Mouse (Mus musculus): ENCODE results near the gene Lrrn4cl. TPM values are rescaled to one million over a fixed set of nuclear protein-coding genes. Genes with fewer than 3 reads are reported as not detected.

Lrrn4cl gene
- total and polyA plus RNA-seq, 2 experiments from 2014 or later = 2.1 to 2.7 TPM

DNA sequence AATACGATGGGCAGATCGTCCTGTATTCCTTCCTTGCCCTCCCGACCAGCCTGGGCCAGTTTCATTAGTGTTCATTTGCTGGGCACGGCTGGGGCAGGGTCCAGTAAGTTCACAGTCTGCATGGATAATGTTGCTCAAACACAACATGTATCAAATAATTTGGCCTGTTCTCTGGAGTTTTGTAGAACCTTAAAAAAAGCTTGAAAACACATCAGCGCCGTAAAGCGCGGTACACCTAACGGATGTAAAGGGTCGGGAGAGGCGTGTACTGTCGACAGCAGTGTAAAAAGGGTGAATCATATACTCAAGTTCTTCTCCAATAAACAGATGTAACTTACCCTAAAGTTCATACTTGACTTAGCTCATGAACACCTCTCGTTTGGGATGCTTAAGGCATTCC, 48.0 kb downstream of the Lrrn4cl start:
- Histone ChIP-seq H3K4me1 (ENCODE audit: insufficient read depth, low read length) (peaks cover 6% of the 10 kb centered on the region), H3K4me3 (ENCODE audit: low read depth, low read length) (peak overlapping the region; percentile 85), H3K4me2 (ENCODE audit: low read depth, low read length, poor library complexity, severe bottlenecking) (peak overlapping the region; percentile 79), H3K36me3 (ENCODE audit: insufficient read depth, low read length) (peaks cover 8% of the 10 kb centered on the region), H3K9ac (replicated peaks; ENCODE audit: low read length, poor library complexity, severe bottlenecking) (peak overlapping the region; percentile 84), H3K9me3 (ENCODE audit: low read length) (no peaks in the 10 kb centered on the region), H3K27me3 (ENCODE audit: insufficient read depth, low read length) (no peaks in the 10 kb centered on the region), H3K27ac (ENCODE audit: low read depth, low read length) (peak overlapping the region; percentile 91)
- WGBS = 19% methylated on average over 13 of the region's 13 CpGs
- ATAC-seq (ENCODE audit: low FRiP score) = no peak
- no peak for DNase-seq (ENCODE audit: low spot score)
- no peak for TF ChIP-seq CTCF (IDR thresholded peaks at IDR 0.05)

DNA sequence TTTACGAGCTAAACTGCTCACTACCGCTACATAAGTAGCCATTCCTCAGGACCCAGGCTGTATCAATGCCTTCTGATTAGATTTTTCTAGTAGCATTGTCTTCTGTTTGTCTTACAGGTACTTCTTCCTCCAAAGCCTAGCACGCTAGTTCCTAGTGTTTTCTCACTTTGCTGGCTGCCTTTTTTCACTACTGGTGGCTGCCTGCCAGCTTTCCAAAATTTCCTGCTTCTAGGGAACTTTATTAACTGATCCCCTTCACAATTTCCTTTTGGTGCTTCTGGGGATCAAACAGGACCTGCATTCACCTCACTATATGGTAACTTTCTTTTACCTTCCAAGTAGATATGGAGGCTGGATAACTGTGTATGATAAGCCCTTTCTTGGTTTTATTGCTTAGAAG, 48.5 kb downstream of the Lrrn4cl start:
- H3K9me3 ChIP-seq (ENCODE audit: low read length) = no peaks in the 10 kb centered on the region
- peak overlapping the region; percentile 85 for H3K4me3 ChIP-seq (ENCODE audit: low read depth, low read length)

GRCm38 (mm10) chr19:8903412-8903811, 52.8 kb downstream of the Lrrn4cl start:
- Histone ChIP-seq H3K4me1 (ENCODE audit: insufficient read depth, low read length) (no peaks in the 10 kb centered on the region; the same call in 1 of the 2 replicates), H3K4me3 (ENCODE audit: low read depth, low read length) (no peak overlapping the region), H3K4me2 (ENCODE audit: low read depth, low read length, poor library complexity, severe bottlenecking) (no peak overlapping the region), H3K9me3 (ENCODE audit: low read length) (no peaks in the 10 kb centered on the region), H3K27ac (ENCODE audit: low read depth, low read length) (no peak overlapping the region), H3K9ac (replicated peaks; ENCODE audit: low read length, poor library complexity, severe bottlenecking) (no peak overlapping the region), H3K36me3 (ENCODE audit: insufficient read depth, low read length) (peaks cover 44% of the 10 kb centered on the region), H3K27me3 (ENCODE audit: insufficient read depth, low read length) (no peaks in the 10 kb centered on the region)
- TF ChIP-seq CTCF (IDR thresholded peaks at IDR 0.05) = no peak
- no peak for DNase-seq (ENCODE audit: low spot score)
- ATAC-seq (ENCODE audit: low FRiP score) = no peak
- 94% methylated on average over 5 of the region's 5 CpGs for WGBS

More for the DNA sequence above, 48.5 kb downstream of the Lrrn4cl start:
- WGBS = 58% methylated on average over 3 of the region's 3 CpGs
- peaks cover 6% of the 10 kb centered on the region for H3K4me1 ChIP-seq (ENCODE audit: insufficient read depth, low read length)
- peak overlapping the region; percentile 79 for H3K4me2 ChIP-seq (ENCODE audit: low read depth, low read length, poor library complexity, severe bottlenecking)
- no peak for TF ChIP-seq CTCF (IDR thresholded peaks at IDR 0.05)
- DNase-seq (ENCODE audit: low spot score) (no peak), ATAC-seq (ENCODE audit: low FRiP score) (no peak)
- H3K36me3 ChIP-seq (ENCODE audit: insufficient read depth, low read length) = peaks cover 13% of the 10 kb centered on the region
- H3K9ac ChIP-seq (replicated peaks; ENCODE audit: low read length, poor library complexity, severe bottlenecking) = no peak overlapping the region; the same call in 1 of the 2 replicates
- H3K27ac ChIP-seq (ENCODE audit: low read depth, low read length) = no peak overlapping the region
- no peaks in the 10 kb centered on the region for H3K27me3 ChIP-seq (ENCODE audit: insufficient read depth, low read length)

Small RNA genes within 50 kb of the gene (microRNA-seq; reads per million reads assigned to microRNA genes)
- gene Mir5136 (ENCODE audit: borderline number of aligned reads) = not detected

Other genes with a start within 250 kb of the Lrrn4cl start
Only the 30 nearest of the 33 such genes appear.
- gene Slc3a2, start 127.4 kb upstream of the Lrrn4cl start, total RNA-seq (2014; rRNA removed) = 111 and 133 TPM in 2 replicates
- gene Slc3a2, start 127.4 kb upstream of the Lrrn4cl start, polyA plus RNA-seq (2015; fragmentation: Nextera tagmentation; extraction: Ambion mirVana) = 212 and 223 TPM in 2 replicates
- 50.9 and 65.7 TPM in 2 replicates for gene Wdr74, start 114.9 kb upstream of the Lrrn4cl start, total RNA-seq (2014; rRNA removed)
- gene Wdr74, start 114.9 kb upstream of the Lrrn4cl start, polyA plus RNA-seq (2015; fragmentation: Nextera tagmentation; extraction: Ambion mirVana) = 85.9 and 88.2 TPM in 2 replicates
- gene 1700092M07Rik, start 110.0 kb upstream of the Lrrn4cl start, total RNA-seq (2014; rRNA removed) = not detected in 2 replicates
- 0.64 TPM in 1 of 2 replicates, not detected in the other for gene 1700092M07Rik, start 110.0 kb upstream of the Lrrn4cl start, polyA plus RNA-seq (2015; fragmentation: Nextera tagmentation; extraction: Ambion mirVana)
- gene Stx5a, start 109.4 kb upstream of the Lrrn4cl start, total RNA-seq (2014; rRNA removed) = 112 and 147 TPM in 2 replicates
- gene Stx5a, start 109.4 kb upstream of the Lrrn4cl start, polyA plus RNA-seq (2015; fragmentation: Nextera tagmentation; extraction: Ambion mirVana) = 104 and 106 TPM in 2 replicates
- 67.4 and 75.6 TPM in 2 replicates for gene Nxf1, start 93.7 kb upstream of the Lrrn4cl start, total RNA-seq (2014; rRNA removed)
- gene Nxf1, start 93.7 kb upstream of the Lrrn4cl start, polyA plus RNA-seq (2015; fragmentation: Nextera tagmentation; extraction: Ambion mirVana) = 90.0 and 92.8 TPM in 2 replicates
- 210 and 320 TPM in 2 replicates for gene Tmem223, start 79.8 kb upstream of the Lrrn4cl start, total RNA-seq (2014; rRNA removed)
- gene Tmem223, start 79.8 kb upstream of the Lrrn4cl start, polyA plus RNA-seq (2015; fragmentation: Nextera tagmentation; extraction: Ambion mirVana) = 202 and 230 TPM in 2 replicates
- 20.4 and 27.3 TPM in 2 replicates for gene Tmem179b, start 76.3 kb upstream of the Lrrn4cl start, total RNA-seq (2014; rRNA removed)
- gene Tmem179b, start 76.3 kb upstream of the Lrrn4cl start, polyA plus RNA-seq (2015; fragmentation: Nextera tagmentation; extraction: Ambion mirVana) = 19.1 and 21.1 TPM in 2 replicates
- 32.5 and 38.7 TPM in 2 replicates for gene Taf6l, start 64.4 kb upstream of the Lrrn4cl start, total RNA-seq (2014; rRNA removed)
- gene Taf6l, start 64.4 kb upstream of the Lrrn4cl start, polyA plus RNA-seq (2015; fragmentation: Nextera tagmentation; extraction: Ambion mirVana) = 25.2 and 26.4 TPM in 2 replicates
- gene Polr2g, start 52.2 kb upstream of the Lrrn4cl start, total RNA-seq (2014; rRNA removed) = 67.2 and 67.5 TPM in 2 replicates
- 163 and 171 TPM in 2 replicates for gene Polr2g, start 52.2 kb upstream of the Lrrn4cl start, polyA plus RNA-seq (2015; fragmentation: Nextera tagmentation; extraction: Ambion mirVana)
- 6.0 and 6.2 TPM in 2 replicates for gene Zbtb3, start 48.2 kb upstream of the Lrrn4cl start, total RNA-seq (2014; rRNA removed)
- 3.2 and 4.5 TPM in 2 replicates for gene Zbtb3, start 48.2 kb upstream of the Lrrn4cl start, polyA plus RNA-seq (2015; fragmentation: Nextera tagmentation; extraction: Ambion mirVana)
- gene Ttc9c, start 31.4 kb upstream of the Lrrn4cl start, total RNA-seq (2014; rRNA removed) = 63.0 and 63.8 TPM in 2 replicates
- 38.8 and 45.3 TPM in 2 replicates for gene Ttc9c, start 31.4 kb upstream of the Lrrn4cl start, polyA plus RNA-seq (2015; fragmentation: Nextera tagmentation; extraction: Ambion mirVana)
- 25.9 and 36.2 TPM in 2 replicates for gene Hnrnpul2, start 30.8 kb upstream of the Lrrn4cl start, total RNA-seq (2014; rRNA removed)
- 4.6 and 5.5 TPM in 2 replicates for gene Hnrnpul2, start 30.8 kb upstream of the Lrrn4cl start, polyA plus RNA-seq (2015; fragmentation: Nextera tagmentation; extraction: Ambion mirVana)
- 5.6 and 12.7 TPM in 2 replicates for gene AC129217.1, start 21.0 kb upstream of the Lrrn4cl start, total RNA-seq (2014; rRNA removed)
- not detected in 2 replicates for gene AC129217.1, start 21.0 kb upstream of the Lrrn4cl start, polyA plus RNA-seq (2015; fragmentation: Nextera tagmentation; extraction: Ambion mirVana)
- 112 and 121 TPM in 2 replicates for gene Bscl2, start 13.3 kb upstream of the Lrrn4cl start, total RNA-seq (2014; rRNA removed)
- gene Bscl2, start 13.3 kb upstream of the Lrrn4cl start, polyA plus RNA-seq (2015; fragmentation: Nextera tagmentation; extraction: Ambion mirVana) = 101 and 108 TPM in 2 replicates
- 103 and 119 TPM in 2 replicates for gene Gng3, start 11.6 kb upstream of the Lrrn4cl start, total RNA-seq (2014; rRNA removed)
- 746 and 809 TPM in 2 replicates for gene Gng3, start 11.6 kb upstream of the Lrrn4cl start, polyA plus RNA-seq (2015; fragmentation: Nextera tagmentation; extraction: Ambion mirVana)
- gene Ubxn1, start 20.7 kb downstream of the Lrrn4cl start, total RNA-seq (2014; rRNA removed) = 73.5 and 73.8 TPM in 2 replicates
- 142 and 143 TPM in 2 replicates for gene Ubxn1, start 20.7 kb downstream of the Lrrn4cl start, polyA plus RNA-seq (2015; fragmentation: Nextera tagmentation; extraction: Ambion mirVana)
- gene Uqcc3, start 30.2 kb downstream of the Lrrn4cl start, total RNA-seq (2014; rRNA removed) = 22.6 and 26.5 TPM in 2 replicates
- gene Uqcc3, start 30.2 kb downstream of the Lrrn4cl start, polyA plus RNA-seq (2015; fragmentation: Nextera tagmentation; extraction: Ambion mirVana) = 64.2 and 65.0 TPM in 2 replicates
- 4.2 and 6.6 TPM in 2 replicates for gene Lbhd1, start 33.0 kb downstream of the Lrrn4cl start, total RNA-seq (2014; rRNA removed)
- gene Lbhd1, start 33.0 kb downstream of the Lrrn4cl start, polyA plus RNA-seq (2015; fragmentation: Nextera tagmentation; extraction: Ambion mirVana) = 17.7 and 20.6 TPM in 2 replicates
- not detected in 2 replicates for gene Gm49403, start 33.2 kb downstream of the Lrrn4cl start, total RNA-seq (2014; rRNA removed)
- gene Gm49403, start 33.2 kb downstream of the Lrrn4cl start, polyA plus RNA-seq (2015; fragmentation: Nextera tagmentation; extraction: Ambion mirVana) = not detected in 2 replicates
- gene 1810009A15Rik, start 38.1 kb downstream of the Lrrn4cl start, total RNA-seq (2014; rRNA removed) = 17.8 and 23.7 TPM in 2 replicates
- gene 1810009A15Rik, start 38.1 kb downstream of the Lrrn4cl start, polyA plus RNA-seq (2015; fragmentation: Nextera tagmentation; extraction: Ambion mirVana) = 29.2 and 32.9 TPM in 2 replicates
- 3.8 TPM in 1 of 2 replicates, not detected in the other for gene Gm49416, start 38.2 kb downstream of the Lrrn4cl start, total RNA-seq (2014; rRNA removed)
- not detected in 2 replicates for gene Gm49416, start 38.2 kb downstream of the Lrrn4cl start, polyA plus RNA-seq (2015; fragmentation: Nextera tagmentation; extraction: Ambion mirVana)
- 30.3 and 37.8 TPM in 2 replicates for gene Ints5, start 42.2 kb downstream of the Lrrn4cl start, total RNA-seq (2014; rRNA removed)
- gene Ints5, start 42.2 kb downstream of the Lrrn4cl start, polyA plus RNA-seq (2015; fragmentation: Nextera tagmentation; extraction: Ambion mirVana) = 20.2 and 21.8 TPM in 2 replicates
- 86.9 and 88.5 TPM in 2 replicates for gene Ganab, start 47.3 kb downstream of the Lrrn4cl start, total RNA-seq (2014; rRNA removed)
- gene Ganab, start 47.3 kb downstream of the Lrrn4cl start, polyA plus RNA-seq (2015; fragmentation: Nextera tagmentation; extraction: Ambion mirVana) = 49.4 and 49.8 TPM in 2 replicates
- 111 TPM in 2 replicates for gene B3gat3, start 69.6 kb downstream of the Lrrn4cl start, total RNA-seq (2014; rRNA removed)
- gene B3gat3, start 69.6 kb downstream of the Lrrn4cl start, polyA plus RNA-seq (2015; fragmentation: Nextera tagmentation; extraction: Ambion mirVana) = 95.5 and 99.7 TPM in 2 replicates
- gene Rom1, start 78.6 kb downstream of the Lrrn4cl start, total RNA-seq (2014; rRNA removed) = 3.0 and 6.3 TPM in 2 replicates
- 2.7 and 3.5 TPM in 2 replicates for gene Rom1, start 78.6 kb downstream of the Lrrn4cl start, polyA plus RNA-seq (2015; fragmentation: Nextera tagmentation; extraction: Ambion mirVana)
- gene Eml3, start 78.8 kb downstream of the Lrrn4cl start, total RNA-seq (2014; rRNA removed) = 6.3 and 9.3 TPM in 2 replicates
- gene Eml3, start 78.8 kb downstream of the Lrrn4cl start, polyA plus RNA-seq (2015; fragmentation: Nextera tagmentation; extraction: Ambion mirVana) = 8.7 and 9.0 TPM in 2 replicates
- 64.3 and 65.6 TPM in 2 replicates for gene Mta2, start 91.1 kb downstream of the Lrrn4cl start, total RNA-seq (2014; rRNA removed)
- 73.6 and 77.9 TPM in 2 replicates for gene Mta2, start 91.1 kb downstream of the Lrrn4cl start, polyA plus RNA-seq (2015; fragmentation: Nextera tagmentation; extraction: Ambion mirVana)
- 18.1 and 19.0 TPM in 2 replicates for gene Tut1, start 103.1 kb downstream of the Lrrn4cl start, total RNA-seq (2014; rRNA removed)
- 15.1 and 18.4 TPM in 2 replicates for gene Tut1, start 103.1 kb downstream of the Lrrn4cl start, polyA plus RNA-seq (2015; fragmentation: Nextera tagmentation; extraction: Ambion mirVana)
- 496 and 583 TPM in 2 replicates for gene Eef1g, start 116.3 kb downstream of the Lrrn4cl start, total RNA-seq (2014; rRNA removed)
- 258 and 265 TPM in 2 replicates for gene Eef1g, start 116.3 kb downstream of the Lrrn4cl start, polyA plus RNA-seq (2015; fragmentation: Nextera tagmentation; extraction: Ambion mirVana)
- 13.0 and 19.2 TPM in 2 replicates for gene Ahnak, start 138.5 kb downstream of the Lrrn4cl start, total RNA-seq (2014; rRNA removed)
- gene Ahnak, start 138.5 kb downstream of the Lrrn4cl start, polyA plus RNA-seq (2015; fragmentation: Nextera tagmentation; extraction: Ambion mirVana) = 4.4 and 5.7 TPM in 2 replicates

Measured in midbrain, postnatal 0 days (tissue).